Mouse (Mus musculus) kidney, embryonic 14.5 days (tissue): ENCODE results near the gene Slc25a40. TPM values are rescaled to one million over a fixed set of nuclear protein-coding genes. Genes with fewer than 3 reads are reported as not detected.

Experiments used
- ATAC-seq: fragments of 200-750 bp; cut with Nextera tagmentation; 2 replicates; pipeline ENCODE4 v1.8.0; 2017; ENCODE audit warnings: moderate number of reproducible peaks, mild to moderate bottlenecking, moderate TSS enrichment, moderate library complexity; ENCODE audit not compliant: low FRiP score, low TSS enrichment
- H3K27ac ChIP-seq: fragments of 300-500 bp; sonication (generic); 2 replicates; pipeline ENCODE4 v1.5.1; 2014; ENCODE audit warnings: low read depth, mild to moderate bottlenecking, low read length, moderate library complexity, mixed read lengths
- H3K27me3 ChIP-seq: fragments of 300-500 bp; sonication (generic); 2 replicates; pipeline ENCODE4 v1.6.1; 2014; ENCODE audit warnings: mild to moderate bottlenecking, low read length; ENCODE audit not compliant: control insufficient read depth, insufficient read depth
- H3K36me3 ChIP-seq: fragments of 300-500 bp; sonication (generic); 2 replicates; pipeline ENCODE4 v1.6.1; 2014; ENCODE audit warnings: low read length, mixed read lengths; ENCODE audit not compliant: control insufficient read depth, insufficient read depth
- H3K4me1 ChIP-seq: fragments of 300-500 bp; sonication (generic); 2 replicates; pipeline ENCODE4 v1.6.1; 2014; ENCODE audit warnings: low read length, mixed read lengths; ENCODE audit not compliant: control insufficient read depth, insufficient read depth
- H3K4me2 ChIP-seq: fragments of 300-500 bp; sonication (generic); replicated peaks from 2 replicates; pipeline ENCODE4 v1.6.1; 2014; ENCODE audit warnings: low read depth, mild to moderate bottlenecking, low read length
- H3K4me3 ChIP-seq: fragments of 300-500 bp; sonication (generic); 2 replicates; pipeline ENCODE4 v1.5.1; 2014; ENCODE audit warnings: mild to moderate bottlenecking, low read length
- H3K9ac ChIP-seq: fragments of 300-500 bp; sonication (generic); 2 replicates; pipeline ENCODE4 v1.6.1; 2014; ENCODE audit warnings: low read depth, mild to moderate bottlenecking, low read length, moderate library complexity
- H3K9me3 ChIP-seq: fragments of 300-500 bp; sonication (generic); 2 replicates; pipeline ENCODE4 v1.6.1; 2016; ENCODE audit warnings: low read length; ENCODE audit not compliant: control insufficient read depth
- WGBS: fragments of 180-500 bp; shearing (Covaris S2); extraction: QIAGEN DNeasy Blood & Tissue Kit; methylation state at CpG from one replicate; pipeline ENCODE4 v1.1.7; 2014; 5-methylcytosine and 5-hydroxymethylcytosine counted together
- polyA plus RNA-seq: library from polyadenylated mRNA; unstranded; fragments of >200 nt; fragmentation: Nextera tagmentation; extraction: Ambion mirVana; gene quantifications from 2 replicates; pipeline ENCODE4 v1.2.1, GENCODE M21; 2014

Slc25a40 gene
- polyA plus RNA-seq, 1 experiment from 2014 or later = 12.4 TPM

DNA sequence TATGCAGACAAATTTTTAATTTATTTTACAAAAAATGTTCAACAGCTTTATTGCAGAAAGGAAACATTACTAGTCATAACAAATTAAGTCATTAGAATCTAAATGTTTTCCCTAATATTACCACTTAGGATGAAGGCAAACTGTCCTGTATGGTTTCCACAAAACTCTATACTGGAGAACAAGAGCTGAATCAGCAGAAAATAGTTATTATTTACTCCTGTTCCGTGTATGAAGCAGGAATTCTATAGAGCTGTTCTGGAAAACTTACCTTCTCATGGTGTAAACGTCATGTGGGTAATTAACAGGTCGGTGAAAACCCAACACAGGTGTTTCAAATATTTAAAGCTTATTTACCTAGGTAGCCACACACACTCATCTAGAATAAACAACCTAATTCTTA lies 1.2 kb upstream of the Slc25a40 start:
- Histone ChIP-seq H3K4me2 (peak overlapping the region; percentile 56), H3K36me3 (peaks cover 24% of the 10 kb centered on the region), H3K27me3 (no peaks in the 10 kb centered on the region), H3K4me1 (no peaks in the 10 kb centered on the region), H3K4me3 (peak overlapping the region; percentile 87), H3K27ac (no peak overlapping the region), H3K9ac (peak overlapping the region; percentile 90), H3K9me3 (no peaks in the 10 kb centered on the region)
- 12% methylated on average over 3 of the region's 3 CpGs for WGBS
- no peak for ATAC-seq

DNA sequence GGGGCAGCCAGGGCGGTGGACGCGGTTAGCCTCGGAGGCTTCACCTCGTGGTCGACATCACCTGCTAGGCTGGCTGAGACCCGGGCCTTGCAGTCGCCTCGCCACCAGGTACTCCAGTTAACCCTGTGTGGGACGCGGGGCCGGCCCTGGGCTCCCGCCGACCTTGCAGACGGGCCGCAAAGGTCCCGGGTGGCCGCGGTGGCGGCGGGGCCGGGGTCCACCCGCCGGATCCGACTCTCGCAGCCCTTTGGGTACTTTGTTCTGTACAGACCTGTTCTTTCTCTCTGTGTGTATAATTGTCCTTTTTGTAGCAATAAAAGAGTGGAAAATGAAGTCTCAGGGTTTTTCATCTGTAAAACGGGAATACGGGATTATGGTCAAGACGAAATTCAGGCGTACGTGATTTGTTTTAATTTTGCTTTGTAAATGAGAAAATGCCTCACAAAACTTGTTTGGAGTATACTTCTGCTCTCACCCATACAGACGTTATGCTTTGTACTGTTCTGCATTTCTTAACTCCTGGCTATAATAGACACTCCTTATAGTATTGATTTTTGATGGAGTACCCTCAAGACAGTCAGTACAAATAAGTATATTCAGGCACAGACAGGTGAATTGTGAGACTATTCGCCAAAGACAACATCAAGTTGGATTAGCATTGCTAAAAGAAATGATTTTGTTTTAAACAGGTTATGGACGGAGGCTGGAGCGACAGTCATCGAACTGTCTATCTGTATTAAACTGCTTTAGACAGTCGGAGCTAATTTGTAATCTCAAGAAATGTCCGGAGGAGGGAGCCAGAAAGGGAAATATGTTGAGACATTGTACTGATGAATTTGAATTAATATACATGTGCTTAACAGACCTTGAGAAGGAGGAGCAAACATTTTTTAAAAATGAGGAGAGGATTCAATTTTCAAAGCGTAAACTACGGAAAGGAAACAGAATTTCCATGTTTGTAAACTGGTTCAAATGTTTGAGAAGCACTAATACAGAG lies 580 bp downstream of the Slc25a40 start:
- H3K4me3 ChIP-seq = peak overlapping the region; percentile 87
- peak overlapping the region; percentile 90 for H3K9ac ChIP-seq
- WGBS = under 1% methylated on average over 40 of the region's 40 CpGs

DNA sequence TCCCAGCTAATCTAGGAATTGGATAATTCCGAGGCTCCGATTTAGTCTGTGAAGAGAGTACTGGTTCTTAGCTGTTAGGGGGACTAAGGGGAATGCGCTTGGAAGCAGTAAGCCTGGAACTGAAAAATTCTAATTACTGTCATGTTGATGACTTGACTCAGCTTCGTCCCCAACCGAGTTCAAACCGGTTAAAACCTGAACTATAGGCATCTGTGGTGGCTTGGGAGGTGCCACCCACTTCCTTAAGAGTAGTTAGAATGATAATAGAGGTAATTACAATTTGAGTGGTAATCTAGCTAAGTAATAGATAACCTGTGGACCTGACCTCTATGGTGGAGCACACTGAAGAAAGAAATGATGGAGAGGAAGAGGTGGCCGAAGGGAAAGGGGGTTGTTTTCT lies 1.5 kb downstream of the Slc25a40 start:
- peak overlapping the region; percentile 90; the same call in 1 of the 2 replicates for H3K9ac ChIP-seq
- no peak overlapping the region for H3K27ac ChIP-seq
- no peaks in the 10 kb centered on the region for H3K4me1 ChIP-seq
- no peaks in the 10 kb centered on the region for H3K9me3 ChIP-seq
- no peak for ATAC-seq
- H3K4me3 ChIP-seq = peak overlapping the region; percentile 87
- no peaks in the 10 kb centered on the region for H3K27me3 ChIP-seq
- 12% methylated on average over 7 of the region's 7 CpGs for WGBS
- peak overlapping the region; percentile 75 for H3K4me2 ChIP-seq
- peaks cover 10% of the 10 kb centered on the region; the same call in 1 of the 2 replicates for H3K36me3 ChIP-seq

More for the DNA sequence above, 580 bp downstream of the Slc25a40 start:
- no peaks in the 10 kb centered on the region for H3K4me1 ChIP-seq
- H3K9me3 ChIP-seq = no peaks in the 10 kb centered on the region
- no peak for ATAC-seq
- H3K36me3 ChIP-seq = peaks cover 13% of the 10 kb centered on the region; the same call in 1 of the 2 replicates
- peak overlapping the region; percentile 74 for H3K27ac ChIP-seq
- H3K4me2 ChIP-seq = peak overlapping the region; percentile 75
- no peaks in the 10 kb centered on the region for H3K27me3 ChIP-seq

DNA sequence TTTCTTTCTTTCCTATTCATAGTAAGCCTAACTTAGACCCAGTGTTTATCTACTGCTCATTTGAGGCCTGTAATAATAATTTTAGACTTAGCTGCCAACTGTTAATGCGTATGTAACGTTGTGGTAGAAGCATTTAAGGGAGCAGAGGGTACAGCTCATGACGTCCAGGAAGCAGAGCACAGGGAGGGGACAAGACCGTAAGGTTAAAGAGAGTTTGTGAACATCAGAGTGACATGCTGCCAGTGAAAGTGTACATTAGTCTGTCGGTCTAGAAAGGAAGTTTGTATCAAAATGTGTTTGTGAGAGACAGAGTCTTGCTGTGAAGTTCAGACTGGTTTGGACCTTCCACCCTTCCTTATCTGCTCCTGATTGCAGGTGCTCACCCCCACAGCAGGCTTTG lies 3.2 kb downstream of the Slc25a40 start:
- H3K4me2 ChIP-seq = no peak overlapping the region
- no peak for ATAC-seq
- H3K4me1 ChIP-seq = no peaks in the 10 kb centered on the region
- H3K4me3 ChIP-seq = no peak overlapping the region
- peaks cover 8% of the 10 kb centered on the region; the same call in 1 of the 2 replicates for H3K36me3 ChIP-seq
- no peaks in the 10 kb centered on the region for H3K9me3 ChIP-seq
- H3K9ac ChIP-seq = no peak overlapping the region
- no peak overlapping the region for H3K27ac ChIP-seq
- no peaks in the 10 kb centered on the region for H3K27me3 ChIP-seq
- WGBS = 83% methylated on average over 5 of the region's 5 CpGs

DNA sequence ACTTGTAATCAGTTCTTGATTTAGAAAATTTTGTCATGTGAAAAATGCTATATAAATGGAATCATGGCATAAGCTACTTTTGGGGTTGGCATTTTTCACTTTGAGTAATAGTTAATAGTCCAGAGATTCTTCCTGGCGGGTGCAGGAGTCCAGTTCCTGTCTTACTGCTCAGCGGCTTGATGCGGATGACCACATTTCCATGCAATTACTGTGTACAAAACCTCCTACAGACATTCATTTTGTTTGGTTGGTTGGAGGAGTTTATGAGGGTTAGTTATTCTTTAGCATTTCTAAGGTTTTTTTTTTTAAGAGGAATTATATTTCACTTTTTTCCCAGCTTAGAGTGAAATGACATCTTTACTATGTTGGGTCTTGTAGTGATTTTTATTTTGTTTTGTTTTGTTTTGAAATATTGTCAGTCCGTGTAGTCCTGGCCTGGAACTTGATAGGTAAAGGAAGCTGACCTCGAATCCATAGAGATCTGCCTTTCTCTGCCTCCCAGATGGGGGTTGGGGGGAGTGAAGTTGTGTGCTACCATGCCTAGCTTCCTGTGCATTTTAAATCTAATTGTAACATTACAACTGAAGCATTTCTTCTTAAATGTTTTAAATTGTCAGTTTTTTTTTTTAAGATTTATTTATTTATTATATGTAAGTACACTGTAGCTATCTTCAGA lies 15.0 kb downstream of the Slc25a40 start:
- Histone ChIP-seq H3K9me3 (no peaks in the 10 kb centered on the region), H3K4me2 (no peak overlapping the region), H3K4me1 (no peaks in the 10 kb centered on the region), H3K27ac (no peak overlapping the region), H3K27me3 (no peaks in the 10 kb centered on the region), H3K9ac (no peak overlapping the region), H3K4me3 (no peak overlapping the region), H3K36me3 (peaks cover 7% of the 10 kb centered on the region; the same call in 1 of the 2 replicates)
- 33% methylated on average over 5 of the region's 5 CpGs for WGBS
- ATAC-seq = 0 out of 2 replicates have a peak, but pooled peaks have one; percentile 57

- WGBS = 49% methylated on average over 2 of the region's 2 CpGs
- H3K4me2 ChIP-seq = no peak overlapping the region
- ATAC-seq = peak; percentile 43; the same call in 1 of the 2 replicates
Observed at GRCm38 (mm10) chr5:8439095-8439494, 16.4 kb downstream of the Slc25a40 start.

GRCm38 (mm10) chr5:8455565-8455964 lies 32.9 kb downstream of the Slc25a40 start:
- H3K4me2 ChIP-seq = no peak overlapping the region
- no peaks in the 10 kb centered on the region for H3K27me3 ChIP-seq
- no peaks in the 10 kb centered on the region for H3K9me3 ChIP-seq
- H3K4me3 ChIP-seq = no peak overlapping the region
- no peak overlapping the region for H3K27ac ChIP-seq
- no peak overlapping the region for H3K9ac ChIP-seq
- no peaks in the 10 kb centered on the region for H3K36me3 ChIP-seq
- ATAC-seq = no peak
- no peaks in the 10 kb centered on the region for H3K4me1 ChIP-seq

More at GRCm38 (mm10) chr5:8439095-8439494, 16.4 kb downstream of the Slc25a40 start:
- Histone ChIP-seq H3K27me3 (no peaks in the 10 kb centered on the region), H3K9me3 (no peaks in the 10 kb centered on the region), H3K9ac (no peak overlapping the region), H3K27ac (no peak overlapping the region), H3K36me3 (peaks cover 7% of the 10 kb centered on the region; the same call in 1 of the 2 replicates), H3K4me1 (no peaks in the 10 kb centered on the region), H3K4me3 (no peak overlapping the region)

DNA sequence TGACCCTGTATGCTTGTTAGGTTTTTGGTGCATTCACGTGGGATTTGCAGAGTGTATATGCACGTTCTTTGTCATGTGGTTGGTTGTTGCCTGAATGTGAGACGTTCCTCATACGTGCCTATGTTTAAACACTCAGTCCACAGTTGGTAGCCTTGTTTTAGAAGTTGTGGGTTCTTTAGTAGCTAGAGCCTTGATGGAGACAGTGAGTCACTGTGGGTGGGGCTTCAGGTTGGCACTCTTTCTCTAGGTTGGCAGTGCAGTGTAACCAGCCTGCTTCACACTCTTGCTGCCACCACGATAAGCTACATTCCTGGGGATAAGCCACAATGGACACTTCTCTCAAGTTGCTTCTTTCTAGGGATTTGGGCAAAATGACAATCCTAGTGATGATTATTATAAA lies 33.9 kb downstream of the Slc25a40 start:
- Histone ChIP-seq H3K4me3 (no peak overlapping the region), H3K27me3 (no peaks in the 10 kb centered on the region), H3K4me1 (no peaks in the 10 kb centered on the region), H3K9ac (no peak overlapping the region), H3K36me3 (no peaks in the 10 kb centered on the region), H3K27ac (no peak overlapping the region), H3K9me3 (no peaks in the 10 kb centered on the region), H3K4me2 (no peak overlapping the region)
- ATAC-seq = no peak
- 91% methylated on average over 5 of the region's 5 CpGs for WGBS
